Mouse (Mus musculus): ENCODE data around the gene Dusp6. TPM values are rescaled to one million over a fixed set of nuclear protein-coding genes. Genes with fewer than 3 reads are reported as not detected.
"Not testable (repeated sequence)": the region's sequence is repeated elsewhere in the genome, so short reads cannot be mapped to it uniquely, and the experiment has no call there.

Gene Dusp6
- 44.7 and 83.0 TPM in 2 replicates for total RNA-seq (2012; rRNA removed)

DNA sequence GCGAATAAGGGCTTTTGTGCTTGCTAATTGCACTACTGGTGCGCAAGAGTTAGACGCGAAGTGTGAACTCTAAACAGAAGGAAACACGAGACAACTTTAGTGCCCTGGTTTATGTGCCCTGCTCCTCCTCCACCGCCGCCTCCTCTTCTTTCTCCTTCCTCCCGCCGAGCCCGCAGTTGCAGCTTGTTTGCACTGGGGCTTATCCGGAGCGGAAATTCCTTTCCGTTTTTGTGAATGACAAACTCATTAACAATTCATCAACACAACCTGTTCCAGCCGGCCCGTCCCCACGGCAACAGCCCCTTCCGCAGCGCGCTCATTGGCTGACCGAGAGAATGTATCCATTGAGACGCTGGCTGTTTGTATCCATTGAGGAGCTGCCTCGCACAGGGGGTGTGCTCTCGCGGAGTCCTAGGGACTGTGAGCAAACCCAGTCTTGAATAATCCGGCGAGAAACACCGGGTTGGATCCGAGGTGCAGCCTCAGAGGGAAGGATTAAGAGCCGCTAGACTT, at the start of gene Dusp6:
TSS of gene Dusp6 (plus strand) at position 365 of the 513 bp plus-strand sequence.
- DNase-seq (ENCODE audit: low read depth, low spot score): peak; percentile 95
- H3K9ac ChIP-seq (ENCODE audit: insufficient read depth, low read depth, low read length, poor library complexity, severe bottlenecking): peak within 1 kb of the TSS; percentile 96
- TF ChIP-seq CHD2 (IDR thresholded peaks at IDR 0.05; ENCODE audit: low read depth, low read length) (peak; percentile 78; the same call in 1 of the 2 replicates), HCFC1 (IDR thresholded peaks at IDR 0.05; ENCODE audit: borderline replicate concordance, insufficient read depth, low read length) (peak; percentile 13; the same call in 1 of the 2 replicates), ZNF384 (IDR thresholded peaks at IDR 0.05; ENCODE audit: low read depth, low read length) (no peak)
- peak within 1 kb of the TSS; percentile 77 to 81 for H3K4me3 ChIP-seq (ENCODE audit: insufficient read depth in 1 of 2, low read depth in 1 of 2, low read length in 2 of 2, poor library complexity in 1 of 2, severe bottlenecking in 1 of 2)
- peaks cover 7% of the 10 kb centered on the region for H3K36me3 ChIP-seq (ENCODE audit: control insufficient read depth, insufficient read depth, low read length, poor library complexity, severe bottlenecking)
- peaks cover 2 to 6% of the 10 kb centered on the region in 2 experiments; a peak in 3 of 4 replicates for H3K4me1 ChIP-seq (ENCODE audit: control insufficient read depth in 2 of 2, insufficient read depth in 2 of 2, low read length in 2 of 2, poor library complexity in 1 of 2)
- in situ Hi-C loops (cut with MboI; ENCODE audit: low sequenced_read_pairs in 2 of 2, unreplicated experiment in 2 of 2): no loop called here
- peak within 1 kb of the TSS; percentile 99 for H3K27ac ChIP-seq (ENCODE audit: insufficient read depth, low read depth, low read length, poor library complexity, severe bottlenecking)
- H3K9me3 ChIP-seq (ENCODE audit: control insufficient read depth, insufficient read depth, low read depth, low read length): no peaks in the 10 kb centered on the region

GRCm38 (mm10) chr10:99214421-99215299, 48.4 kb upstream of the Dusp6 start:
- no peak for TF ChIP-seq MAFK (IDR thresholded peaks at IDR 0.05; ENCODE audit: insufficient read depth, low read depth, low read length)
- no peak for TF ChIP-seq ZC3H11A (IDR thresholded peaks at IDR 0.05; ENCODE audit: borderline replicate concordance, low read depth, low read length)
- TF ChIP-seq ZNF384 (IDR thresholded peaks at IDR 0.05; ENCODE audit: low read depth, low read length): no peak
- TF ChIP-seq CHD2 (IDR thresholded peaks at IDR 0.05; ENCODE audit: low read depth, low read length): no peak
- TF ChIP-seq HCFC1 (IDR thresholded peaks at IDR 0.05; ENCODE audit: borderline replicate concordance, insufficient read depth, low read length): no peak
- no peak overlapping the region for H3K27ac ChIP-seq (ENCODE audit: insufficient read depth, low read depth, low read length, poor library complexity, severe bottlenecking)
- no peaks in the 10 kb centered on the region for H3K9me3 ChIP-seq (ENCODE audit: control insufficient read depth, insufficient read depth, low read depth, low read length)
- H3K4me1 ChIP-seq (ENCODE audit: control insufficient read depth in 2 of 2, insufficient read depth in 2 of 2, low read length in 2 of 2, poor library complexity in 1 of 2): 0 out of 4 replicates have a peak, but pooled peaks cover 0 to 3% of the 10 kb centered on the region in 2 experiments
- in situ Hi-C loops (cut with MboI; ENCODE audit: low sequenced_read_pairs in 2 of 2, unreplicated experiment in 2 of 2): no loop called here
- no peak overlapping the region for H3K9ac ChIP-seq (ENCODE audit: insufficient read depth, low read depth, low read length, poor library complexity, severe bottlenecking)
- no peaks in the 10 kb centered on the region for H3K36me3 ChIP-seq (ENCODE audit: control insufficient read depth, insufficient read depth, low read length, poor library complexity, severe bottlenecking)
- DNase-seq (ENCODE audit: low read depth, low spot score): no peak
- H3K4me3 ChIP-seq (ENCODE audit: insufficient read depth in 1 of 2, low read depth in 1 of 2, low read length in 2 of 2, poor library complexity in 1 of 2, severe bottlenecking in 1 of 2): no peak overlapping the region

DNA sequence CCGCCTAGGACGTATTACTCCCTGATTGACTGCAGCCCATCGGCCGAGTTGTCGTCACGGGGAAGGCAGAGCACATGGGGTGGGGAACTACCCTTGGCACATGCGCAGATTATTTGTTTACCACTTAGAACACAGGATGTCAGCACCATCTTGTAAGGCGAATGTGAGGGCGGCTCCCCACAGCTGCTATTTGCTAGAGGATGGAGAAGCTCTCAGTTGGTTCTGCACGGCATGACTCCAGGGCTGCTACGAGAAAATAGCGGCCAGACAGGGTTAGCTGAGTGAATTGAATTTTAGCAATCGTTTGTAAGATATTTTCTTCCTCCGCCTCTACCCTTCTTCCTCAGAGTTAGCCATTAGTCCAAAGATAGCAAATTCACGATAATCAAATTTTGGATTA, 46.5 kb upstream of the Dusp6 start:
- in situ Hi-C loops (cut with MboI; ENCODE audit: low sequenced_read_pairs in 2 of 2, unreplicated experiment in 2 of 2); H3K4me1 ChIP-seq (ENCODE audit: control insufficient read depth in 2 of 2, insufficient read depth in 2 of 2, low read length in 2 of 2, poor library complexity in 1 of 2); H3K9me3 ChIP-seq (ENCODE audit: control insufficient read depth, insufficient read depth, low read depth, low read length); H3K27ac ChIP-seq (ENCODE audit: insufficient read depth, low read depth, low read length, poor library complexity, severe bottlenecking); H3K4me3 ChIP-seq (ENCODE audit: insufficient read depth in 1 of 2, low read depth in 1 of 2, low read length in 2 of 2, poor library complexity in 1 of 2, severe bottlenecking in 1 of 2); H3K36me3 ChIP-seq (ENCODE audit: control insufficient read depth, insufficient read depth, low read length, poor library complexity, severe bottlenecking); DNase-seq (ENCODE audit: low read depth, low spot score); H3K9ac ChIP-seq (ENCODE audit: insufficient read depth, low read depth, low read length, poor library complexity, severe bottlenecking): not testable (repeated sequence)

DNA sequence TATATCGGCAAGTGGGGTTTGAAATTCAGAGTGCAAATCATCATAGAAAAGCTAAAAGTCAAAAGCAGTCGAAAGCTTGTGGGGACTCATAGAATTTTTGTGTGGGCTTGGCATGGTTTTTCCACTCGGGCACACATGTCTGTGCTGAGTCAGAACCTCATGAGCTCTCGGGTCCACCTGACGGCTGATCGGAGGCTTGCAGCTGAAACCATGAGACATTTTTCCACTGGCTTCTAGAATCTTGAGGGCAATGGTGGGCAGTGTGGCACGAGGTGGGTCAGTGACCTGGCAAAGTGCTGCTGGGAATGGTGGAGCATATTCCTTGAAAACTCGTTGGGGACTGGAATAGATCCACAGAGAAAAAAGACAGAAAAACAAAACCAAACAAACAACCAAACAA, 41.5 kb upstream of the Dusp6 start:
- no peak for TF ChIP-seq HCFC1 (IDR thresholded peaks at IDR 0.05; ENCODE audit: borderline replicate concordance, insufficient read depth, low read length)
- no peak for TF ChIP-seq ZC3H11A (IDR thresholded peaks at IDR 0.05; ENCODE audit: borderline replicate concordance, low read depth, low read length)
- no peak for TF ChIP-seq MAFK (IDR thresholded peaks at IDR 0.05; ENCODE audit: insufficient read depth, low read depth, low read length)
- no peak for TF ChIP-seq CHD2 (IDR thresholded peaks at IDR 0.05; ENCODE audit: low read depth, low read length)
- no peak for TF ChIP-seq ZNF384 (IDR thresholded peaks at IDR 0.05; ENCODE audit: low read depth, low read length)
- in situ Hi-C loops (cut with MboI; ENCODE audit: low sequenced_read_pairs in 2 of 2, unreplicated experiment in 2 of 2): no loop called here
- Histone ChIP-seq H3K36me3 (ENCODE audit: control insufficient read depth, insufficient read depth, low read length, poor library complexity, severe bottlenecking) (no peaks in the 10 kb centered on the region), H3K9me3 (ENCODE audit: control insufficient read depth, insufficient read depth, low read depth, low read length) (no peaks in the 10 kb centered on the region), H3K9ac (ENCODE audit: insufficient read depth, low read depth, low read length, poor library complexity, severe bottlenecking) (no peak overlapping the region), H3K27ac (ENCODE audit: insufficient read depth, low read depth, low read length, poor library complexity, severe bottlenecking) (no peak overlapping the region), H3K4me3 (ENCODE audit: insufficient read depth in 1 of 2, low read depth in 1 of 2, low read length in 2 of 2, poor library complexity in 1 of 2, severe bottlenecking in 1 of 2) (no peak overlapping the region), H3K4me1 (ENCODE audit: control insufficient read depth in 2 of 2, insufficient read depth in 2 of 2, low read length in 2 of 2, poor library complexity in 1 of 2) (no peaks in the 10 kb centered on the region)
- no peak for DNase-seq (ENCODE audit: low read depth, low spot score)

Measured in ES-E14 (cell line).